Mouse (Mus musculus) heart, adult 2 months (tissue): ENCODE results near the gene Ndufa8.

Experiments used
- CTCF ChIP-seq: fragments of 200-600 bp; IDR thresholded peaks from 2 replicates; pipeline ENCODE4 v1.8.1; 2022; ENCODE audit warnings: antibody characterized with exemption, mild to moderate bottlenecking, moderate library complexity
- POLR2A ChIP-seq: fragments of 200-500 bp; IDR thresholded peaks from 2 replicates; pipeline ENCODE4 v1.6.1; 2011; ENCODE audit warnings: mild to moderate bottlenecking, low read depth, low read length, control low read depth; ENCODE audit not compliant: insufficient read depth

GRCm38 (mm10) chr2:36061409-36061808 lies 12.2 kb upstream of the Ndufa8 start:
- TF ChIP-seq POLR2A (no peak), CTCF (no peak)
